ENCODE assay signal across 16 mouse cellular contexts in genomic region chr7:47986752-47987151, GRCm38 (mm10). TPM values are rescaled to one million over a fixed set of nuclear protein-coding genes. Genes with fewer than 3 reads are reported as not detected.
DNase-seq lines count a peak whose midpoint lies in the region; ATAC-seq and TF ChIP-seq lines count a peak whose summit lies in the region.
"Had no signal": no experiment of that assay in that cellular context is flagged by ENCODE, and none has a peak within 500 bp of the region (broad histone marks: within the 10 kb centered on the region; RNA-seq: fewer than 3 reads in every experiment).

No protein-coding gene starts in this region.

- no peaks in the 10 kb centered on the region for H3K27me3 ChIP-seq in liver, embryonic 14.5 days (ENCODE audit: control insufficient read depth, insufficient read depth, low read length)
- no peaks in the 10 kb centered on the region for H3K27me3 ChIP-seq in MEL (ENCODE audit: control insufficient read depth in 1 of 2, insufficient read depth in 2 of 2, low read length in 2 of 2)
- H3K27me3 ChIP-seq: forebrain, embryonic 12.5 days; liver, embryonic 15.5 days; neural tube, embryonic 13.5 days had no signal

- H3K4me3 ChIP-seq in liver, embryonic 14.5 days (ENCODE audit: insufficient read depth in 1 of 2, low read depth in 2 of 2, low read length in 2 of 2) = no peak overlapping the region
- no peak overlapping the region for H3K4me3 ChIP-seq in MEL (ENCODE audit: control insufficient read depth in 1 of 2, insufficient read depth in 1 of 2, low read depth in 2 of 2, low read length in 2 of 2)
- H3K4me3 ChIP-seq: forebrain, embryonic 12.5 days; gastrocnemius, adult 2 months; liver, embryonic 15.5 days; neural tube, embryonic 13.5 days had no signal

- no peak for TF ChIP-seq POLR2A in MEL (IDR thresholded peaks at IDR 0.05; ENCODE audit: control insufficient read depth in 1 of 2, insufficient read depth in 1 of 2, low read depth in 1 of 2, low read length in 2 of 2, poor library complexity in 1 of 2)

- H3K4me1 ChIP-seq in liver, embryonic 14.5 days (replicated peaks; ENCODE audit: control insufficient read depth in 2 of 2, insufficient read depth in 2 of 2, low read length in 1 of 2) = no peaks in the 10 kb centered on the region
- no peaks in the 10 kb centered on the region for H3K4me1 ChIP-seq in MEL (ENCODE audit: control insufficient read depth in 1 of 2, insufficient read depth in 2 of 2, low read length in 2 of 2)
- H3K4me1 ChIP-seq: forebrain, embryonic 12.5 days; liver, embryonic 15.5 days; neural tube, embryonic 13.5 days had no signal

- 0 out of 2 replicates have a peak, but pooled peaks have one; percentile 14 for TF ChIP-seq CTCF in liver, embryonic 14.5 days (IDR thresholded peaks at IDR 0.05; ENCODE audit: low read depth)
- TF ChIP-seq CTCF in MEL (IDR thresholded peaks at IDR 0.05 in 2 of 3, conservative IDR thresholded peaks at IDR 0.05 in 1 of 3; ENCODE audit: control insufficient read depth in 1 of 3, insufficient read depth in 1 of 3, low read depth in 2 of 3, low read length in 3 of 3, poor library complexity in 1 of 3, severe bottlenecking in 1 of 3) = peak; percentile 51 to 88 (median 53)

- H3K79me2 ChIP-seq in MEL (ENCODE audit: control insufficient read depth, insufficient read depth, low read length, poor library complexity) = no peaks in the 10 kb centered on the region

- TF ChIP-seq EP300 in liver, embryonic 14.5 days (IDR thresholded peaks at IDR 0.05; ENCODE audit: low read depth) = no peak
- no peak for TF ChIP-seq EP300 in MEL (IDR thresholded peaks at IDR 0.05; ENCODE audit: low read depth in 1 of 2, low read length in 2 of 2)

- H3K36me3 ChIP-seq in liver, embryonic 14.5 days (replicated peaks; ENCODE audit: control insufficient read depth, insufficient read depth, low read depth) = no peaks in the 10 kb centered on the region
- H3K36me3 ChIP-seq in MEL (ENCODE audit: control insufficient read depth in 1 of 2, insufficient read depth in 2 of 2, low read length in 2 of 2) = no peaks in the 10 kb centered on the region
- H3K36me3 ChIP-seq: forebrain, embryonic 12.5 days; liver, embryonic 15.5 days; neural tube, embryonic 13.5 days had no signal

- no peak overlapping the region for H3K27ac ChIP-seq in liver, embryonic 14.5 days
- H3K27ac ChIP-seq in MEL (ENCODE audit: control insufficient read depth, low read depth, low read length) = no peak overlapping the region
- H3K27ac ChIP-seq: forebrain, embryonic 12.5 days; gastrocnemius, adult 2 months; liver, embryonic 15.5 days; neural tube, embryonic 13.5 days had no signal

- H3K4me2 ChIP-seq in liver, embryonic 14.5 days (ENCODE audit: low read depth) = no peak overlapping the region
- H3K4me2 ChIP-seq: forebrain, embryonic 12.5 days; liver, embryonic 15.5 days; neural tube, embryonic 13.5 days had no signal

- ATAC-seq in liver, embryonic 14.5 days (ENCODE audit: insufficient read depth) = no peak

- DNase-seq in liver, embryonic 14.5 days (ENCODE audit: low read depth in 3 of 3, low spot score in 3 of 3) = no peak
- DNase-seq in liver (no peak), MEL (ENCODE audit: low read depth, low spot score) (peak; percentile 62)
- DNase-seq in embryo, embryonic 10 days (ENCODE audit: low spot score) = peak; percentile 31
- peak; percentile 14 for DNase-seq in retina, embryonic 14.5 days (ENCODE audit: low spot score)
- DNase-seq in thymus, postnatal 0 days (ENCODE audit: low spot score) = no peak
- no peak for DNase-seq in gastrocnemius, postnatal 10 days
- DNase-seq: gastrocnemius, adult 2 months; right cerebral cortex, postnatal 14 days; thymus, postnatal 4 days had no signal

- no peak overlapping the region for H3K9ac ChIP-seq in liver, embryonic 14.5 days (replicated peaks)
- no peak overlapping the region for H3K9ac ChIP-seq in MEL (ENCODE audit: control insufficient read depth, low read depth, low read length, poor library complexity, severe bottlenecking)
- H3K9ac ChIP-seq: forebrain, embryonic 12.5 days; liver, embryonic 15.5 days; neural tube, embryonic 13.5 days had no signal

- no peaks in the 10 kb centered on the region for H3K9me3 ChIP-seq in liver, embryonic 14.5 days (ENCODE audit: control insufficient read depth, low read length)
- H3K9me3 ChIP-seq in MEL (replicated peaks; ENCODE audit: insufficient read depth, low read length) = no peaks in the 10 kb centered on the region
- H3K9me3 ChIP-seq: forebrain, embryonic 12.5 days; liver, embryonic 15.5 days; neural tube, embryonic 13.5 days had no signal

- 26% methylated on average over 1 of the region's 1 CpGs for WGBS in liver, embryonic 14.5 days (ENCODE audit: insufficient replicate concordance)

- peak; percentile 92 for TF ChIP-seq RAD21 in MEL (IDR thresholded peaks at IDR 0.05; ENCODE audit: low read depth, low read length)

TF ChIP-seq in MEL, 35 proteins besides CTCF, POLR2A, EP300 and RAD21:
- TF ChIP-seq ZC3H11A (IDR thresholded peaks at IDR 0.05; ENCODE audit: low read depth, low read length) (peak; percentile 83), SMC3 (IDR thresholded peaks at IDR 0.05; ENCODE audit: low read depth, low read length) (peak; percentile 92), TCF12 (IDR thresholded peaks at IDR 0.05; ENCODE audit: low read depth, low read length) (no peak)

RNA-seq across cellular contexts. Expression of gene Mrgpra4, which starts 4.9 kb away (rescaled TPM):
- not detected in 2 replicates for polyA plus RNA-seq in liver, embryonic 14.5 days (2012; rRNA removed)
- not detected in 2 replicates for polyA plus RNA-seq in liver, embryonic 14.5 days (2014; fragmentation: Nextera tagmentation; extraction: Ambion mirVana)
- not detected in 2 replicates for total RNA-seq in MEL (2012; rRNA removed)
- polyA plus RNA-seq in MEL (2012; ENCODE audit: insufficient read depth in 1 of 2, insufficient read length in 2 of 2, low read depth in 1 of 2, low replicate concordance in 2 of 2, missing spikeins in 1 of 2) = not detected
- polyA plus RNA-seq in thymus, postnatal 0 days (2015; fragmentation: Nextera tagmentation; extraction: Ambion mirVana) = not detected in 2 replicates
- total RNA-seq in gastrocnemius, postnatal 10 days (2021) = not detected
- total RNA-seq: gastrocnemius, adult 2 months had no signal
- polyA plus RNA-seq: forebrain, embryonic 12.5 days; heart, embryonic 14.5 days; intestine, embryonic 14.5 days; large intestine, adult 2 months; liver, embryonic 15.5 days; neural tube, embryonic 13.5 days had no signal

RNA-seq across cellular contexts. Expression of gene Mrgprx1, which starts 40.6 kb away (rescaled TPM):
- not detected in 2 replicates for polyA plus RNA-seq in liver, embryonic 14.5 days (2012; rRNA removed)
- not detected in 2 replicates for polyA plus RNA-seq in liver, embryonic 14.5 days (2014; fragmentation: Nextera tagmentation; extraction: Ambion mirVana)
- not detected in 2 replicates for total RNA-seq in MEL (2012; rRNA removed)
- not detected for polyA plus RNA-seq in MEL (2012; ENCODE audit: insufficient read depth in 1 of 2, insufficient read length in 2 of 2, low read depth in 1 of 2, low replicate concordance in 2 of 2, missing spikeins in 1 of 2)
- polyA plus RNA-seq in thymus, postnatal 0 days (2015; fragmentation: Nextera tagmentation; extraction: Ambion mirVana) = not detected in 2 replicates
- total RNA-seq in gastrocnemius, postnatal 10 days (2021) = not detected
- total RNA-seq: gastrocnemius, adult 2 months had no signal
- polyA plus RNA-seq: forebrain, embryonic 12.5 days; heart, embryonic 14.5 days; intestine, embryonic 14.5 days; large intestine, adult 2 months; liver, embryonic 15.5 days; neural tube, embryonic 13.5 days had no signal

Comparison
In these comparisons a context has a peak if more than half of its experiments do, and no peak if none do; other contexts are left out.
1. DNase-seq: peak in MEL (single experiment), embryo, embryonic 10 days (single experiment) and retina, embryonic 14.5 days (single experiment); none in liver, embryonic 14.5 days (0 of 3), liver (single experiment), thymus, postnatal 0 days (single experiment) and gastrocnemius, postnatal 10 days (single experiment).